Mouse (Mus musculus): ENCODE results near the gene Dynlt1f. TPM values are rescaled to one million over a fixed set of nuclear protein-coding genes. Genes with fewer than 3 reads are reported as not detected.
A peak's percentile ranks its signal among the peaks of the same experiment; 100 is the strongest.
"Not testable (repeated sequence)": the region's sequence is repeated elsewhere in the genome, so short reads cannot be mapped to it uniquely, and the experiment has no call there.

Dynlt1f gene
- total RNA-seq (2021) = 100 to 1,000 TPM; 122 to 127 TPM
- long read RNA-seq, experiment 1, transcript Dynlt1f-201 (5 exons, 771 nt) = major isoform, 20 of 29 reads
- long read RNA-seq, experiment 1, partial matches to known transcripts = 6 of 29 reads
- long read RNA-seq, experiment 1, other reads (novel, unspliced or antisense) = 3 of 29 reads
- long read RNA-seq, experiment 2, transcript Dynlt1f-201 (5 exons, 771 nt) = major isoform, 17 of 25 reads
- long read RNA-seq, experiment 2, partial matches to known transcripts = 6 of 25 reads
- long read RNA-seq, experiment 2, other reads (novel, unspliced or antisense) = 2 of 25 reads

GRCm38 (mm10) chr17:6655567-6656281 is at the start of gene Dynlt1f:
TSS of gene Dynlt1f (minus strand) at chr17:6655900.
- peak; percentile 78 for DNase-seq

- not testable (repeated sequence) for DNase-seq
Measured at GRCm38 (mm10) chr17:6703381-6704270, 47.9 kb upstream of the Dynlt1f start.

- DNase-seq = not testable (repeated sequence)
Measured at GRCm38 (mm10) chr17:6702625-6703221, 47.0 kb upstream of the Dynlt1f start.

- DNase-seq = not testable (repeated sequence)
Measured at GRCm38 (mm10) chr17:6700077-6700476, 44.4 kb upstream of the Dynlt1f start.

GRCm38 (mm10) chr17:6699502-6699901 is 43.8 kb upstream of the Dynlt1f start:
- not testable (repeated sequence) for DNase-seq

GRCm38 (mm10) chr17:6697224-6697775 is 41.6 kb upstream of the Dynlt1f start:
- DNase-seq = peak; percentile 67

- not testable (repeated sequence) for DNase-seq
Measured at GRCm38 (mm10) chr17:6696521-6696920, 40.8 kb upstream of the Dynlt1f start.

- not testable (repeated sequence) for DNase-seq
Measured at GRCm38 (mm10) chr17:6695712-6696111, 40.0 kb upstream of the Dynlt1f start.

- DNase-seq = peak; percentile 93
Measured at GRCm38 (mm10) chr17:6691596-6691995, 35.9 kb upstream of the Dynlt1f start.

GRCm38 (mm10) chr17:6689344-6689743 is 33.6 kb upstream of the Dynlt1f start:
- not testable (repeated sequence) for DNase-seq

- not testable (repeated sequence) for DNase-seq
Measured at GRCm38 (mm10) chr17:6686299-6686971, 30.7 kb upstream of the Dynlt1f start.

- peak; percentile 10 for DNase-seq
Measured at GRCm38 (mm10) chr17:6685288-6685818, 29.7 kb upstream of the Dynlt1f start.

GRCm38 (mm10) chr17:6684464-6685287 is 29.0 kb upstream of the Dynlt1f start:
- not testable (repeated sequence) for DNase-seq

GRCm38 (mm10) chr17:6683702-6684101 is 28.0 kb upstream of the Dynlt1f start:
- DNase-seq = not testable (repeated sequence)

GRCm38 (mm10) chr17:6681721-6682120 is 26.0 kb upstream of the Dynlt1f start:
- not testable (repeated sequence) for DNase-seq

GRCm38 (mm10) chr17:6678063-6678462 is 22.4 kb upstream of the Dynlt1f start:
- peak; percentile 43 for DNase-seq

GRCm38 (mm10) chr17:6674297-6674696 is 18.6 kb upstream of the Dynlt1f start:
- not testable (repeated sequence) for DNase-seq

- not testable (repeated sequence) for DNase-seq
Measured at GRCm38 (mm10) chr17:6668522-6668921, 12.8 kb upstream of the Dynlt1f start.

- DNase-seq = not testable (repeated sequence)
Measured at GRCm38 (mm10) chr17:6665389-6665788, 9.7 kb upstream of the Dynlt1f start.

GRCm38 (mm10) chr17:6662840-6663239 is 7.1 kb upstream of the Dynlt1f start:
- DNase-seq = not testable (repeated sequence)
